Mouse (Mus musculus) MEL (cell line): ENCODE results near the gene Tmem98. TPM values are rescaled to one million over a fixed set of nuclear protein-coding genes. Genes with fewer than 3 reads are reported as not detected.

Experiments
- DNase-seq: peaks from one replicate; pipeline ENCODE4 v3.0.0; 2011; ENCODE audit warnings: low read depth, low spot score
- H3K27ac ChIP-seq: 2 replicates; pipeline ENCODE4 v1.5.1; 2012; ENCODE audit warnings: low read depth, mild to moderate bottlenecking, control low read depth, low read length, moderate library complexity; ENCODE audit not compliant: control insufficient read depth
- H3K27me3 ChIP-seq, 2 experiments: fragments of 150-350 bp in 1 of 2; sonication (generic) in 1 of 2; 2 replicates each; pipeline ENCODE4 v1.6.1; 2012; ENCODE audit warnings: low read length in 2 of 2, mild to moderate bottlenecking in 2 of 2, improper control_type of control experiment in 1 of 2, moderate library complexity in 1 of 2; ENCODE audit not compliant: insufficient read depth in 2 of 2, control insufficient read depth in 1 of 2
- H3K36me3 ChIP-seq, 2 experiments: 2 replicates each; pipeline ENCODE4 v1.6.1; 2012 to 2014; ENCODE audit warnings: low read length in 2 of 2, improper control_type of control experiment in 1 of 2, inconsistent platforms in 1 of 2, mild to moderate bottlenecking in 1 of 2; ENCODE audit not compliant: insufficient read depth in 2 of 2, control insufficient read depth in 1 of 2
- H3K4me1 ChIP-seq, 2 experiments: fragments of 150-350 bp in 1 of 2; sonication (generic) in 1 of 2; 2 replicates each; pipeline ENCODE4 v1.6.1; 2012; ENCODE audit warnings: low read length in 2 of 2, improper control_type of control experiment in 1 of 2, mild to moderate bottlenecking in 1 of 2; ENCODE audit not compliant: insufficient read depth in 2 of 2, control insufficient read depth in 1 of 2
- H3K4me3 ChIP-seq, 2 experiments: fragments of 150-350 bp in 1 of 2; sonication (generic) in 1 of 2; 2 replicates each; pipeline ENCODE4 v1.5.1; 2012; ENCODE audit warnings: low read depth in 2 of 2, low read length in 2 of 2, mild to moderate bottlenecking in 2 of 2, moderate library complexity in 2 of 2, control low read depth in 1 of 2, improper control_type of control experiment in 1 of 2; ENCODE audit not compliant: control insufficient read depth in 1 of 2, insufficient read depth in 1 of 2
- H3K79me2 ChIP-seq: 2 replicates; pipeline ENCODE4 v1.6.1; 2012; ENCODE audit warnings: mild to moderate bottlenecking, low read length, moderate library complexity; ENCODE audit not compliant: control insufficient read depth, poor library complexity, insufficient read depth
- H3K9ac ChIP-seq: 2 replicates; pipeline ENCODE4 v1.6.1; 2012; ENCODE audit warnings: low read depth, mild to moderate bottlenecking, control low read depth, low read length, moderate library complexity; ENCODE audit not compliant: control insufficient read depth, poor library complexity, severe bottlenecking
- H3K9me3 ChIP-seq: fragments of 150-350 bp; sonication (generic); replicated peaks from 2 replicates; pipeline ENCODE4 v1.6.1; 2012; ENCODE audit warnings: mild to moderate bottlenecking, low read length, improper control_type of control experiment, moderate library complexity; ENCODE audit not compliant: insufficient read depth
- BHLHE40 ChIP-seq: IDR thresholded peaks from 2 replicates; pipeline ENCODE4 v1.6.1; 2012; ENCODE audit warnings: low read depth, mild to moderate bottlenecking, inconsistent platforms, low read length, improper control_type of control experiment, borderline replicate concordance
- CTCF ChIP-seq, 3 experiments: IDR thresholded peaks in 2 of 3; conservative IDR thresholded peaks in 1 of 3; 2 replicates each; pipeline ENCODE4 v1.5.1; 2011 to 2012; ENCODE audit warnings: low read length in 3 of 3, low read depth in 2 of 3, mild to moderate bottlenecking in 2 of 3, improper control_type of control experiment in 1 of 3, inconsistent platforms in 1 of 3, mixed read lengths in 1 of 3, moderate library complexity in 1 of 3; ENCODE audit not compliant: control insufficient read depth in 1 of 3, insufficient read depth in 1 of 3, poor library complexity in 1 of 3, severe bottlenecking in 1 of 3
- HCFC1 ChIP-seq: IDR thresholded peaks from 2 replicates; pipeline ENCODE4 v1.6.1; 2012; ENCODE audit warnings: low read depth, mild to moderate bottlenecking, inconsistent platforms, low read length, improper control_type of control experiment, moderate library complexity
- KAT2A ChIP-seq: conservative IDR thresholded peaks from 2 replicates; pipeline ENCODE4 v1.6.1; 2012; ENCODE audit warnings: low read depth, low read length, improper control_type of control experiment, inconsistent platforms
- MAFK ChIP-seq: IDR thresholded peaks from 2 replicates; pipeline ENCODE4 v1.6.1; 2011; ENCODE audit warnings: low read depth, mild to moderate bottlenecking, low read length, improper control_type of control experiment, borderline replicate concordance
- MEF2A ChIP-seq: IDR thresholded peaks from 2 replicates; pipeline ENCODE4 v1.6.1; 2014; ENCODE audit warnings: low read depth, mild to moderate bottlenecking, inconsistent platforms, low read length, improper control_type of control experiment; ENCODE audit not compliant: poor library complexity, insufficient replicate concordance, severe bottlenecking; ENCODE audit errors: extremely low read depth
- MXI1 ChIP-seq: IDR thresholded peaks from 2 replicates; pipeline ENCODE4 v1.6.1; 2011; ENCODE audit warnings: mild to moderate bottlenecking, low read depth, low read length, improper control_type of control experiment
- MYB ChIP-seq: IDR thresholded peaks from 2 replicates; pipeline ENCODE4 v1.6.1; 2011; ENCODE audit warnings: mild to moderate bottlenecking, low read depth, low read length, improper control_type of control experiment
- NRF1 ChIP-seq: IDR thresholded peaks from 2 replicates; pipeline ENCODE4 v1.6.1; 2014; ENCODE audit warnings: low read depth, mild to moderate bottlenecking, inconsistent platforms, low read length, improper control_type of control experiment, moderate library complexity; ENCODE audit not compliant: poor library complexity, insufficient read depth, severe bottlenecking
- POLR2A ChIP-seq, 2 experiments: IDR thresholded peaks; 2 replicates each; pipeline ENCODE4 v1.6.1; 2011 to 2012; ENCODE audit warnings: low read length in 2 of 2, mild to moderate bottlenecking in 2 of 2, control low read depth in 1 of 2, improper control_type of control experiment in 1 of 2, low read depth in 1 of 2, moderate library complexity in 1 of 2; ENCODE audit not compliant: control insufficient read depth in 1 of 2, insufficient read depth in 1 of 2, poor library complexity in 1 of 2
- POLR2AphosphoS5 ChIP-seq: IDR thresholded peaks from 2 replicates; pipeline ENCODE4 v1.6.1; 2012; ENCODE audit warnings: low read depth, borderline replicate concordance, mild to moderate bottlenecking, inconsistent platforms, low read length, moderate library complexity, mixed read lengths
- RAD21 ChIP-seq: IDR thresholded peaks from 2 replicates; pipeline ENCODE4 v1.6.1; 2011; ENCODE audit warnings: mild to moderate bottlenecking, low read depth, low read length, improper control_type of control experiment
- RCOR1 ChIP-seq: IDR thresholded peaks from 2 replicates; pipeline ENCODE4 v1.6.1; 2012; ENCODE audit warnings: low read depth, mild to moderate bottlenecking, inconsistent platforms, low read length, improper control_type of control experiment
- SIN3A ChIP-seq: IDR thresholded peaks from 2 replicates; pipeline ENCODE4 v1.6.1; 2012; ENCODE audit warnings: low read length, improper control_type of control experiment, inconsistent platforms
- SMC3 ChIP-seq: IDR thresholded peaks from 2 replicates; pipeline ENCODE4 v1.6.1; 2011; ENCODE audit warnings: low read depth, low read length, improper control_type of control experiment
- TCF12 ChIP-seq: IDR thresholded peaks from 2 replicates; pipeline ENCODE4 v1.6.1; 2014; ENCODE audit warnings: low read depth, mild to moderate bottlenecking, inconsistent platforms, low read length, improper control_type of control experiment, moderate library complexity
- UBTF ChIP-seq: IDR thresholded peaks from 2 replicates; pipeline ENCODE4 v1.6.1; 2012; ENCODE audit warnings: low read depth, mild to moderate bottlenecking, inconsistent platforms, low read length, improper control_type of control experiment, moderate library complexity, borderline replicate concordance; ENCODE audit not compliant: insufficient read depth
- USF2 ChIP-seq, 2 experiments: IDR thresholded peaks; 2 replicates each; pipeline ENCODE4 v1.6.1; 2011 to 2012; ENCODE audit warnings: improper control_type of control experiment in 2 of 2, low read length in 2 of 2, borderline replicate concordance in 1 of 2, inconsistent platforms in 1 of 2, low read depth in 1 of 2, mild to moderate bottlenecking in 1 of 2; ENCODE audit not compliant: insufficient read depth in 1 of 2
- ZMIZ1 ChIP-seq: IDR thresholded peaks from 2 replicates; pipeline ENCODE4 v1.6.1; 2012; ENCODE audit warnings: low read depth, mild to moderate bottlenecking, inconsistent platforms, low read length, improper control_type of control experiment, moderate library complexity
- ZNF384 ChIP-seq: IDR thresholded peaks from 2 replicates; pipeline ENCODE4 v1.6.1; 2012; ENCODE audit warnings: low read depth, mild to moderate bottlenecking, inconsistent platforms, low read length, improper control_type of control experiment
- polyA plus RNA-seq, 2 experiments: library from polyadenylated mRNA; stranded (reverse) in 1 of 2; unstranded in 1 of 2; fragments of >175 nt in 1 of 2; fragments of >200 nt in 1 of 2; gene quantifications; 2 replicates each; pipeline versions ENCODE4 v1.2.1 to v1.2.4; 2012; ENCODE audit warnings: low replicate concordance in 2 of 2, low read depth in 1 of 2; ENCODE audit not compliant: insufficient read length in 2 of 2, insufficient read depth in 1 of 2, missing spikeins in 1 of 2
- total RNA-seq: library from RNA; depleted of rRNA; stranded (reverse); fragments of 300-350 nt; gene quantifications from 2 replicates; pipeline ENCODE4 v1.2.3, GENCODE M21; 2012

Tmem98 gene
- total and polyA plus RNA-seq, 3 experiments, result 21.5 to 33.5 TPM; not detected in 1

DNA sequence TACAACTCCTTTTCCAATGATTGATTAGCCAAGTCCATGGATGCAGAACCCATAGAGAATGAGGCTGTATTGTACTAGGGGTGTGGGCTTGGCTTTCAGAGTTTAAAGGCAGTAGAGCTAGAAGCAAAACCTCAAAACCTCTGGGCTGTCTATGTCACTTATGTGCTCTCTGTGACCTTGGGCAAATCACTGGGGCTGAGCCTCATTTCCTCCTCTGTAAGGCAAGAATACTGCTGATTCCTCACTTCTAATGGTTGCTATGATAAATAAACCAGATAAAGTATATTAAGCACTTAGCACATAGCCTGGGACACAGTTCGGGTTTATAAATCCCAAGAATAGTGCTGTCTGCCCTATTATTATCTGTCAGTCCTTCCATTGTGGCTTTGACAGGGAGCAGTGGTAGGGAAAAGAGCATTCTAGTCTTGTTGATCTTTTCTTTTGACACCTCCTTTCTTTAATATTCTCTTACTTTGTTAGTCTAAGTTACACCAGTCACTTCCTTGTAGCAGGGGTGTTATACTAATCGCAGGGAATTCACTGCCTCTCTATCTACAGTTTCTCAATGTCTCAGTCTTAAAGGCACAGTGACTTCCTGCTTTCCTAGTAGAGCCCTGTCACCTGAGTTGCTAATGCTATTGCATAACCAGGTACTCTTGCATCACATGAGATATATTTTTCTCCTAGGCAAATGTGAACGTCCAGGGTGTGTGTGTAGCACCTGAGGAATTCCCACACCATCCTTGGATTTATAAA lies 18.1 kb upstream of the Tmem98 start (continued):
- TF ChIP-seq HCFC1 (peak; percentile 71), SMC3 (peak; percentile 13; the same call in 1 of the 2 replicates), POLR2A (IDR thresholded peaks at IDR 0.05; ENCODE audit: control insufficient read depth in 1 of 2, insufficient read depth in 1 of 2, low read depth in 1 of 2, low read length in 2 of 2, poor library complexity in 1 of 2) (peak in 1 of 2 experiments; percentile 38; a peak in 1 of 4 replicates), ZMIZ1 (no peak)

DNA sequence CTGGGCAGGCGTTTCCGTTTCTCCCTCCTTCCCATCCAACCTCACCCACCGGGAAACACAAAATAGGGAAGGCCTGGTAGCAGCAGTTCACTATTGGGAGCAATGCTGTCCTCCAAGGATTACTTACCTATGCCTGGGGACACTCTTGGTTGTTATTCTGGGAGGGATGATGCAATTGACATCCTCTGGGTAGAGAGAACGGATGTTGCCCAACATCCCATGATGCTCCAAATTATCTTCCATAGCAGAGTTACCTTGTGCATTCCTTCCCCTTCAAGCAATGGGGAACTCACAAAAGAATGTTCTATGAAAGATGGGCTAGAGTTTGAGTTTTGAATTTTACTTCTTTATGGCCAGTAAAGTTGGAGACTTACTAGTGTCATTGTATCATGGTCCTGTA lies 16.6 kb upstream of the Tmem98 start:
- H3K79me2 ChIP-seq, result no peaks in the 10 kb centered on the region
- TF ChIP-seq MXI1 (no peak), TCF12 (no peak), HCFC1 (no peak), MAFK (no peak), NRF1 (no peak)
- H3K4me3 ChIP-seq, result no peak overlapping the region
- DNase-seq, result no peak
- H3K27ac ChIP-seq, result no peak overlapping the region
- no peak overlapping the region for H3K9ac ChIP-seq
- peaks cover 0 to 37% of the 10 kb centered on the region in 2 experiments; a peak in 2 of 4 replicates for H3K36me3 ChIP-seq
- H3K9me3 ChIP-seq, result no peaks in the 10 kb centered on the region
- H3K4me1 ChIP-seq, result peaks cover 27 to 35% of the 10 kb centered on the region in 2 experiments
- H3K27me3 ChIP-seq, result no peaks in the 10 kb centered on the region

DNA sequence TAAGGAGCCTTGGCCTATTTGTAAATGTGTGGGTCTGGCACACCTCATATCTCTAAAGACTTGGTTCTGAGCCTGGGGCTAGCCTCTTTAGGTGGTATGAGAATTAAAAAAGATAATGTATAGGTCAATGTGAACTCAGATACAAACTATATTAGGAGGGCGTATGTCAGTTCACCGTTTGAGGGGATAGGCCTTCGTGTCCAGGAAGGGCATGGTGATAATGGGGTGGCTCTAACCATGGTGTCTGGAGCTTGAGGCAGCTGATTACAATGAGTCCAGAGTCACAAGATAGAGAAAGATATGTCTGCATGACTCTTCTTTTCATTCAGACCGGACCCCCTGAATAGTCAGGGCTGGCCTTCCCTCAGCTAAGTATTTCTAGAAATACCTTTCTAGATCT lies 15.7 kb upstream of the Tmem98 start:
- H3K9ac ChIP-seq, result no peak overlapping the region
- H3K79me2 ChIP-seq, result no peaks in the 10 kb centered on the region
- H3K27ac ChIP-seq, result no peak overlapping the region
- no peaks in the 10 kb centered on the region for H3K27me3 ChIP-seq
- no peaks in the 10 kb centered on the region for H3K9me3 ChIP-seq
- peaks cover 0 to 37% of the 10 kb centered on the region in 2 experiments; a peak in 2 of 4 replicates for H3K36me3 ChIP-seq
- TF ChIP-seq NRF1 (no peak), POLR2AphosphoS5 (no peak), BHLHE40 (no peak), UBTF (no peak), SIN3A (no peak), CTCF (IDR thresholded peaks at IDR 0.05 in 2 of 3, conservative IDR thresholded peaks at IDR 0.05 in 1 of 3; ENCODE audit: control insufficient read depth in 1 of 3, insufficient read depth in 1 of 3, low read depth in 2 of 3, low read length in 3 of 3, poor library complexity in 1 of 3, severe bottlenecking in 1 of 3) (no peak), RCOR1 (no peak), TCF12 (no peak), USF2 (IDR thresholded peaks at IDR 0.05; ENCODE audit: borderline replicate concordance in 1 of 2, insufficient read depth in 1 of 2, low read depth in 1 of 2, low read length in 2 of 2) (no peak), MEF2A (no peak), ZNF384 (no peak), KAT2A (no peak), RAD21 (no peak), MYB (no peak)
- peaks cover 27 to 38% of the 10 kb centered on the region in 2 experiments for H3K4me1 ChIP-seq
- no peak overlapping the region for H3K4me3 ChIP-seq
- DNase-seq, result no peak
